Mouse (Mus musculus): Measurements from ENCODE around the gene Ppm1h.

GRCm38 (mm10) chr10:122973241-122973640, 294.7 kb downstream of the Ppm1h start:
- TF ChIP-seq USF1 (IDR thresholded peaks at IDR 0.05; ENCODE audit: low read depth): no peak
- no peak for TF ChIP-seq POLR2A (IDR thresholded peaks at IDR 0.05; ENCODE audit: insufficient read length, low read depth)
- no peak for TF ChIP-seq TCF3 (IDR thresholded peaks at IDR 0.05; ENCODE audit: insufficient read length, low read depth)
- no peak for TF ChIP-seq E2F4 (IDR thresholded peaks at IDR 0.05; ENCODE audit: insufficient read depth)
- no peak for TF ChIP-seq SRF (IDR thresholded peaks at IDR 0.05; ENCODE audit: control insufficient read depth, insufficient read length, low read depth)
- TF ChIP-seq MYOD1 (IDR thresholded peaks at IDR 0.05; ENCODE audit: control insufficient read depth in 1 of 3, insufficient read length in 2 of 3, low read depth in 2 of 3): no peak
- no peak for TF ChIP-seq POLR2AphosphoS2 (IDR thresholded peaks at IDR 0.05; ENCODE audit: insufficient read length, low read depth)

Data from myocyte (in vitro differentiated cells).